Mouse (Mus musculus): Measurements from ENCODE around the gene Ints3.

GRCm38 (mm10) chr3:90425499-90425898, 7.9 kb downstream of the Ints3 start:
- TF ChIP-seq CTCF (IDR thresholded peaks at IDR 0.05; ENCODE audit: insufficient read depth, low read depth, low read length): no peak
- TF ChIP-seq POLR2A (IDR thresholded peaks at IDR 0.05; ENCODE audit: insufficient read depth, low read depth, low read length): no peak
